Mouse (Mus musculus): ENCODE measurements around the gene Hif1an. TPM values are rescaled to one million over a fixed set of nuclear protein-coding genes. Genes with fewer than 3 reads are reported as not detected.

Gene Hif1an
- polyA plus RNA-seq, 1 experiment from 2014 or later = 25.7 TPM

GRCm38 (mm10) chr19:44530018-44530417 lies 32.6 kb upstream of the Hif1an start:
- H3K27ac ChIP-seq (ENCODE audit: low read length) = no peak overlapping the region
- ATAC-seq = no peak
- H3K9me3 ChIP-seq (ENCODE audit: control insufficient read depth, low read length) = no peaks in the 10 kb centered on the region
- no peaks in the 10 kb centered on the region for H3K4me1 ChIP-seq (ENCODE audit: control insufficient read depth, insufficient read depth, low read length)
- H3K9ac ChIP-seq (ENCODE audit: low read depth, low read length) = no peak overlapping the region
- no peak overlapping the region for H3K4me2 ChIP-seq (ENCODE audit: low read depth, low read length)
- no peak overlapping the region for H3K4me3 ChIP-seq (ENCODE audit: low read length)
- H3K27me3 ChIP-seq (replicated peaks; ENCODE audit: control insufficient read depth, insufficient read depth, low read length) = no peaks in the 10 kb centered on the region
- 80% methylated on average over 6 of the region's 6 CpGs for WGBS
- H3K36me3 ChIP-seq (ENCODE audit: control insufficient read depth, insufficient read depth, low read length) = no peaks in the 10 kb centered on the region

GRCm38 (mm10) chr19:44535376-44535775 lies 27.3 kb upstream of the Hif1an start:
- no peak overlapping the region for H3K9ac ChIP-seq (ENCODE audit: low read depth, low read length)
- WGBS = 33% methylated on average over 3 of the region's 3 CpGs
- H3K27ac ChIP-seq (ENCODE audit: low read length) = no peak overlapping the region
- H3K27me3 ChIP-seq (replicated peaks; ENCODE audit: control insufficient read depth, insufficient read depth, low read length) = no peaks in the 10 kb centered on the region
- no peaks in the 10 kb centered on the region for H3K9me3 ChIP-seq (ENCODE audit: control insufficient read depth, low read length)
- no peak for ATAC-seq
- no peaks in the 10 kb centered on the region for H3K4me1 ChIP-seq (ENCODE audit: control insufficient read depth, insufficient read depth, low read length)
- H3K36me3 ChIP-seq (ENCODE audit: control insufficient read depth, insufficient read depth, low read length) = no peaks in the 10 kb centered on the region
- no peak overlapping the region for H3K4me2 ChIP-seq (ENCODE audit: low read depth, low read length)
- no peak overlapping the region for H3K4me3 ChIP-seq (ENCODE audit: low read length)

- no peak for ATAC-seq
- Histone ChIP-seq H3K36me3 (ENCODE audit: control insufficient read depth, insufficient read depth, low read length) (no peaks in the 10 kb centered on the region), H3K4me3 (ENCODE audit: low read length) (no peak overlapping the region), H3K4me2 (ENCODE audit: low read depth, low read length) (no peak overlapping the region), H3K9me3 (ENCODE audit: control insufficient read depth, low read length) (peaks cover 5% of the 10 kb centered on the region; the same call in 1 of the 2 replicates), H3K4me1 (ENCODE audit: control insufficient read depth, insufficient read depth, low read length) (no peaks in the 10 kb centered on the region), H3K27ac (ENCODE audit: low read length) (no peak overlapping the region), H3K9ac (ENCODE audit: low read depth, low read length) (no peak overlapping the region), H3K27me3 (replicated peaks; ENCODE audit: control insufficient read depth, insufficient read depth, low read length) (no peaks in the 10 kb centered on the region)
- WGBS = 84% methylated on average over 8 of the region's 8 CpGs
These were observed 25.2 kb upstream of the Hif1an start for GRCm38 (mm10) chr19:44537416-44537815.

- Histone ChIP-seq H3K4me3 (ENCODE audit: low read length) (no peak overlapping the region), H3K4me2 (ENCODE audit: low read depth, low read length) (no peak overlapping the region), H3K27ac (ENCODE audit: low read length) (no peak overlapping the region), H3K4me1 (ENCODE audit: control insufficient read depth, insufficient read depth, low read length) (no peaks in the 10 kb centered on the region), H3K27me3 (replicated peaks; ENCODE audit: control insufficient read depth, insufficient read depth, low read length) (no peaks in the 10 kb centered on the region), H3K9ac (ENCODE audit: low read depth, low read length) (no peak overlapping the region), H3K9me3 (ENCODE audit: control insufficient read depth, low read length) (peaks cover 5% of the 10 kb centered on the region; the same call in 1 of the 2 replicates), H3K36me3 (ENCODE audit: control insufficient read depth, insufficient read depth, low read length) (no peaks in the 10 kb centered on the region)
- whole genome bisulfite sequencing = 85% methylated on average over 8 of the region's 8 CpGs
- ATAC-seq = no peak
These were observed 19.9 kb upstream of the Hif1an start for GRCm38 (mm10) chr19:44542694-44543178.

GRCm38 (mm10) chr19:44544372-44544771 lies 18.3 kb upstream of the Hif1an start:
- Histone ChIP-seq H3K27ac (ENCODE audit: low read length) (no peak overlapping the region), H3K9me3 (ENCODE audit: control insufficient read depth, low read length) (peaks cover 5% of the 10 kb centered on the region; the same call in 1 of the 2 replicates), H3K27me3 (replicated peaks; ENCODE audit: control insufficient read depth, insufficient read depth, low read length) (no peaks in the 10 kb centered on the region), H3K9ac (ENCODE audit: low read depth, low read length) (no peak overlapping the region), H3K36me3 (ENCODE audit: control insufficient read depth, insufficient read depth, low read length) (0 out of 2 replicates have a peak, but pooled peaks cover 5% of the 10 kb centered on the region), H3K4me3 (ENCODE audit: low read length) (0 out of 2 replicates have a peak overlapping the region, but pooled peaks have one; percentile 55), H3K4me1 (ENCODE audit: control insufficient read depth, insufficient read depth, low read length) (no peaks in the 10 kb centered on the region), H3K4me2 (ENCODE audit: low read depth, low read length) (no peak overlapping the region)
- no peak for ATAC-seq
- 62% methylated on average over 10 of the region's 10 CpGs for WGBS

- peaks cover 5% of the 10 kb centered on the region; the same call in 1 of the 2 replicates for H3K9me3 ChIP-seq (ENCODE audit: control insufficient read depth, low read length)
- WGBS = 2% methylated on average over 13 of the region's 13 CpGs
- ATAC-seq = peak; percentile 52; the same call in 1 of the 2 replicates
- peak overlapping the region; percentile 55; the same call in 1 of the 2 replicates for H3K4me3 ChIP-seq (ENCODE audit: low read length)
- H3K4me2 ChIP-seq (ENCODE audit: low read depth, low read length) = peak overlapping the region; percentile 98
- peaks cover 6% of the 10 kb centered on the region; the same call in 1 of the 2 replicates for H3K36me3 ChIP-seq (ENCODE audit: control insufficient read depth, insufficient read depth, low read length)
- no peak overlapping the region for H3K27ac ChIP-seq (ENCODE audit: low read length)
- H3K27me3 ChIP-seq (replicated peaks; ENCODE audit: control insufficient read depth, insufficient read depth, low read length) = no peaks in the 10 kb centered on the region
- H3K4me1 ChIP-seq (ENCODE audit: control insufficient read depth, insufficient read depth, low read length) = no peaks in the 10 kb centered on the region
- no peak overlapping the region for H3K9ac ChIP-seq (ENCODE audit: low read depth, low read length)
These were observed 17.9 kb upstream of the Hif1an start for GRCm38 (mm10) chr19:44544775-44545174.

GRCm38 (mm10) chr19:44545321-44546041 lies 17.2 kb upstream of the Hif1an start, which contains the start of gene Sec31b:
Gene Sec31b, minus strand, starts transcription at chr19:44545864.
- Histone ChIP-seq H3K9me3 (ENCODE audit: control insufficient read depth, low read length) (peaks cover 5% of the 10 kb centered on the region; the same call in 1 of the 2 replicates), H3K27ac (ENCODE audit: low read length) (no peak within 1 kb of the TSS), H3K9ac (ENCODE audit: low read depth, low read length) (peak within 1 kb of the TSS; percentile 70), H3K4me2 (ENCODE audit: low read depth, low read length) (peak within 1 kb of the TSS; percentile 98), H3K4me1 (ENCODE audit: control insufficient read depth, insufficient read depth, low read length) (no peaks in the 10 kb centered on the region), H3K36me3 (ENCODE audit: control insufficient read depth, insufficient read depth, low read length) (peaks cover 11% of the 10 kb centered on the region), H3K4me3 (ENCODE audit: low read length) (peak within 1 kb of the TSS; percentile 55), H3K27me3 (replicated peaks; ENCODE audit: control insufficient read depth, insufficient read depth, low read length) (no peaks in the 10 kb centered on the region)
- WGBS = 1% methylated on average over 47 of the region's 47 CpGs
- ATAC-seq = peak; percentile 69

GRCm38 (mm10) chr19:44552731-44553130 lies 9.9 kb upstream of the Hif1an start, which contains the start of gene Gm20538:
Gene Gm20538, minus strand, starts transcription at chr19:44552831.
- ATAC-seq = no peak
- Histone ChIP-seq H3K9ac (ENCODE audit: low read depth, low read length) (no peak within 1 kb of the TSS), H3K9me3 (ENCODE audit: control insufficient read depth, low read length) (no peaks in the 10 kb centered on the region), H3K27ac (ENCODE audit: low read length) (no peak within 1 kb of the TSS), H3K27me3 (replicated peaks; ENCODE audit: control insufficient read depth, insufficient read depth, low read length) (no peaks in the 10 kb centered on the region), H3K36me3 (ENCODE audit: control insufficient read depth, insufficient read depth, low read length) (peaks cover 27% of the 10 kb centered on the region), H3K4me2 (ENCODE audit: low read depth, low read length) (no peak within 1 kb of the TSS), H3K4me3 (ENCODE audit: low read length) (no peak within 1 kb of the TSS), H3K4me1 (ENCODE audit: control insufficient read depth, insufficient read depth, low read length) (peaks cover 5% of the 10 kb centered on the region)
- 98% methylated on average over 4 of the region's 4 CpGs for WGBS

- peaks cover 5% of the 10 kb centered on the region for H3K4me1 ChIP-seq (ENCODE audit: control insufficient read depth, insufficient read depth, low read length)
- H3K36me3 ChIP-seq (ENCODE audit: control insufficient read depth, insufficient read depth, low read length) = peaks cover 27% of the 10 kb centered on the region
- WGBS = 94% methylated on average over 4 of the region's 4 CpGs
- ATAC-seq = no peak
- no peak overlapping the region for H3K4me3 ChIP-seq (ENCODE audit: low read length)
- no peak overlapping the region for H3K4me2 ChIP-seq (ENCODE audit: low read depth, low read length)
- H3K9ac ChIP-seq (ENCODE audit: low read depth, low read length) = no peak overlapping the region
- H3K27ac ChIP-seq (ENCODE audit: low read length) = no peak overlapping the region
- H3K9me3 ChIP-seq (ENCODE audit: control insufficient read depth, low read length) = no peaks in the 10 kb centered on the region
- H3K27me3 ChIP-seq (replicated peaks; ENCODE audit: control insufficient read depth, insufficient read depth, low read length) = no peaks in the 10 kb centered on the region
These were observed 9.4 kb upstream of the Hif1an start for GRCm38 (mm10) chr19:44553286-44553685.

Data from intestine, embryonic 16.5 days (tissue).